Mouse (Mus musculus) CH12.LX (cell line): ENCODE data around the gene Rb1. TPM values are rescaled to one million over a fixed set of nuclear protein-coding genes. Genes with fewer than 3 reads are reported as not detected.

Experiments
- DNase-seq: peaks from one replicate; pipeline ENCODE4 v3.0.0-alpha.2; 2013; ENCODE audit errors: extremely low read depth
- H3K27ac ChIP-seq: 2 replicates; pipeline ENCODE4 v1.5.1; 2012; ENCODE audit warnings: low read depth, mild to moderate bottlenecking, control low read depth, moderate library complexity; ENCODE audit not compliant: insufficient read depth
- H3K27me3 ChIP-seq: replicated peaks from 2 replicates; pipeline ENCODE3; 2012; ENCODE audit warnings: inconsistent platforms
- H3K36me3 ChIP-seq, 2 experiments: replicated peaks in 1 of 2; 2 replicates each; pipeline versions ENCODE3 to v1.6.1; 2012; ENCODE audit warnings: inconsistent platforms in 1 of 2, low read length in 1 of 2, mild to moderate bottlenecking in 1 of 2, mixed read lengths in 1 of 2, moderate library complexity in 1 of 2; ENCODE audit not compliant: control insufficient read depth in 1 of 2, insufficient read depth in 1 of 2
- H3K4me1 ChIP-seq, 2 experiments: 2 replicates each; pipeline ENCODE4 v1.6.1; 2012; ENCODE audit warnings: inconsistent platforms in 1 of 2, moderate library complexity in 1 of 2; ENCODE audit not compliant: insufficient read depth in 2 of 2, control insufficient read depth in 1 of 2
- H3K4me2 ChIP-seq: 2 replicates; pipeline ENCODE4 v1.6.1; 2012; ENCODE audit warnings: low read depth, mild to moderate bottlenecking, control low read depth; ENCODE audit not compliant: poor library complexity, insufficient read depth, severe bottlenecking
- H3K4me3 ChIP-seq, 3 experiments: fragments of 150-350 bp in 1 of 3; sonication (generic) in 1 of 3; replicated peaks in 1 of 3; 2 replicates each; pipeline versions ENCODE3 to v1.5.1; 2011 to 2012; ENCODE audit warnings: low read depth in 2 of 3, low read length in 2 of 3, mild to moderate bottlenecking in 2 of 3, moderate library complexity in 2 of 3, control low read depth in 1 of 3, improper control_type of control experiment in 1 of 3, inconsistent platforms in 1 of 3, mixed read lengths in 1 of 3; ENCODE audit not compliant: poor library complexity in 1 of 3
- H3K79me2 ChIP-seq: replicated peaks from 2 replicates; pipeline ENCODE4 v1.6.1; 2012; ENCODE audit warnings: mild to moderate bottlenecking, moderate library complexity; ENCODE audit not compliant: control insufficient read depth, poor library complexity, insufficient read depth, severe bottlenecking; ENCODE audit errors: extremely low read depth
- H3K9ac ChIP-seq: 2 replicates; pipeline ENCODE4 v1.6.1; 2012; ENCODE audit warnings: low read depth, mild to moderate bottlenecking, control low read depth, moderate library complexity; ENCODE audit not compliant: insufficient read depth
- H3K9me3 ChIP-seq: replicated peaks from 2 replicates; pipeline ENCODE3; 2012; ENCODE audit warnings: low read length, inconsistent platforms, mixed read lengths
- CTCF ChIP-seq, 2 experiments: IDR thresholded peaks in 1 of 2; conservative IDR thresholded peaks in 1 of 2; 2 replicates each; pipeline ENCODE4 v1.5.1; 2011 to 2012; ENCODE audit warnings: low read depth in 2 of 2, low read length in 2 of 2, improper control_type of control experiment in 1 of 2, inconsistent platforms in 1 of 2, mild to moderate bottlenecking in 1 of 2, moderate library complexity in 1 of 2
- E2F4 ChIP-seq: IDR thresholded peaks from 2 replicates; pipeline ENCODE4 v1.6.1; 2011; ENCODE audit warnings: low read depth, low read length, improper control_type of control experiment; ENCODE audit not compliant: insufficient replicate concordance
- ELF1 ChIP-seq: IDR thresholded peaks from 2 replicates; pipeline ENCODE4 v1.6.1; 2014; ENCODE audit warnings: low read depth, mild to moderate bottlenecking, inconsistent platforms, low read length, improper control_type of control experiment
- EP300 ChIP-seq: IDR thresholded peaks from 2 replicates; pipeline ENCODE4 v1.6.1; 2011; ENCODE audit warnings: low read length, improper control_type of control experiment
- ETS1 ChIP-seq: conservative IDR thresholded peaks from 2 replicates; pipeline ENCODE4 v1.6.1; 2012; ENCODE audit warnings: low read depth, mild to moderate bottlenecking, inconsistent platforms, low read length, improper control_type of control experiment, moderate library complexity
- JUN ChIP-seq: IDR thresholded peaks from 2 replicates; pipeline ENCODE4 v1.6.1; 2011; ENCODE audit warnings: low read depth, mild to moderate bottlenecking, low read length, improper control_type of control experiment, moderate library complexity; ENCODE audit not compliant: insufficient read depth
- JUND ChIP-seq: conservative IDR thresholded peaks from 2 replicates; pipeline ENCODE4 v1.6.1; 2011; ENCODE audit warnings: low read depth, low read length, improper control_type of control experiment
- MAZ ChIP-seq: IDR thresholded peaks from 2 replicates; pipeline ENCODE4 v1.6.1; 2012; ENCODE audit warnings: low read depth, mild to moderate bottlenecking, inconsistent platforms, low read length, improper control_type of control experiment, moderate library complexity
- MXI1 ChIP-seq: IDR thresholded peaks from 2 replicates; pipeline ENCODE4 v1.6.1; 2011; ENCODE audit warnings: mild to moderate bottlenecking, low read depth, low read length, improper control_type of control experiment
- MYC ChIP-seq: IDR thresholded peaks from 2 replicates; pipeline ENCODE4 v1.6.1; 2011; ENCODE audit warnings: low read depth, mild to moderate bottlenecking, improper control_type of control experiment, low read length
- NRF1 ChIP-seq: IDR thresholded peaks from 2 replicates; pipeline ENCODE4 v1.6.1; 2014; ENCODE audit warnings: low read depth, mild to moderate bottlenecking, inconsistent platforms, low read length, improper control_type of control experiment, moderate library complexity
- POLR2A ChIP-seq: IDR thresholded peaks from 2 replicates; pipeline ENCODE4 v1.6.1; 2011; ENCODE audit warnings: low read depth, mild to moderate bottlenecking, improper control_type of control experiment, low read length
- POLR2AphosphoS2 ChIP-seq: IDR thresholded peaks from 2 replicates; pipeline ENCODE4 v1.6.1; 2011; ENCODE audit warnings: low read depth, low read length, improper control_type of control experiment
- RCOR1 ChIP-seq: conservative IDR thresholded peaks from 2 replicates; pipeline ENCODE4 v1.6.1; 2012; ENCODE audit warnings: low read depth, mild to moderate bottlenecking, inconsistent platforms, low read length, improper control_type of control experiment
- TBP ChIP-seq: conservative IDR thresholded peaks from 2 replicates; pipeline ENCODE4 v1.6.1; 2011; ENCODE audit warnings: low read depth, low read length, improper control_type of control experiment
- TCF12 ChIP-seq: IDR thresholded peaks from 2 replicates; pipeline ENCODE4 v1.6.1; 2014; ENCODE audit warnings: low read depth, mild to moderate bottlenecking, inconsistent platforms, low read length, improper control_type of control experiment
- UBTF ChIP-seq: IDR thresholded peaks from 2 replicates; pipeline ENCODE4 v1.6.1; 2012; ENCODE audit warnings: low read depth, mild to moderate bottlenecking, inconsistent platforms, low read length, improper control_type of control experiment, moderate library complexity
- ZC3H11A ChIP-seq: IDR thresholded peaks from 2 replicates; pipeline ENCODE4 v1.6.1; 2012; ENCODE audit warnings: low read depth, mild to moderate bottlenecking, inconsistent platforms, low read length, improper control_type of control experiment
- ZNF384 ChIP-seq: IDR thresholded peaks from 2 replicates; pipeline ENCODE4 v1.6.1; 2012; ENCODE audit warnings: low read depth, low read length, improper control_type of control experiment, inconsistent platforms
- dilution Hi-C: fragments of 300-500 bp; cut with MboI; formaldehyde crosslinking; loops from 2 replicates; pipeline ENCODE4 v1.14.3; 2020; ENCODE audit warnings: low sequenced_read_pairs; ENCODE audit not compliant: extremely low pct_unique_long_range_greater_than_20kb, extremely low pct_ligation_motif_present
- in situ Hi-C: fragments of 300-500 bp; cut with MboI; formaldehyde crosslinking; loops from 3 replicates; pipeline ENCODE4 v1.14.3; 2019; ENCODE audit warnings: low sequenced_read_pairs, low pct_ligation_motif_present, low pct_unique_long_range_greater_than_20kb, mixed read lengths
- polyA plus RNA-seq: library from polyadenylated mRNA; unstranded; fragments of >175 nt; gene quantifications from 2 replicates; pipeline ENCODE4 v1.2.1, GENCODE M21; 2012; ENCODE audit warnings: low read depth; ENCODE audit not compliant: insufficient read length
- total RNA-seq, 2 experiments: library from RNA; depleted of rRNA; stranded (reverse); fragments of 300-350 nt in 1 of 2; fragments of >200 nt in 1 of 2; gene quantifications; 2 replicates each; pipeline ENCODE4 v1.2.3; 2012 to 2014

The Rb1 gene
- total and polyA plus RNA-seq, 3 experiments, result 13.6 to 16.7 (median 15.2) TPM

DNA sequence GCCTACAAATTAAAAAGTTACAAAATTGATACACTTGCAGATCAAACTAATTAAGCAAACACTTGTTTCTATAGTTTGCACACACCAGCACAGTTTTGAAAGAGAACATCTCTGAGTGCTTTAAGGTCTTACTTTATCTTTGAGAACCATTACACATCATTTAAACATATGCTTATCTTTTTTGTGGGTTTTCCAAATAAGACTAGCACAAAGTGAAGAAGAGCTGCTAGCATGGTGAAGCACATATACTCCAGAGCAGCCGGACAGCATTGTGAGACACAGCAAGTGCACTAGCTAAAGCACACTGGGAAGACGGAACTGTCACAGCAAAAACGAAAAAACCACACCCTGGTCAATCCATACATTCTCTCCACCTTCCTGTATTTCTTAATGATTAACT lies 3.5 kb downstream of the Rb1 start:
- H3K79me2 ChIP-seq, result peaks cover 10% of the 10 kb centered on the region
- TF ChIP-seq MAZ (no peak), ZNF384 (no peak), ZC3H11A (no peak), UBTF (no peak), TCF12 (no peak), EP300 (no peak), POLR2AphosphoS2 (no peak)
- no peak overlapping the region for H3K4me3 ChIP-seq
- dilution Hi-C loops, result no loop called here
- in situ Hi-C loops, result no loop called here
- no peak overlapping the region for H3K27ac ChIP-seq
- H3K36me3 ChIP-seq, result peaks cover 5 to 12% of the 10 kb centered on the region in 2 experiments
- H3K4me2 ChIP-seq, result no peak overlapping the region
- H3K9ac ChIP-seq, result no peak overlapping the region
- peaks cover 2 to 25% of the 10 kb centered on the region in 2 experiments; a peak in 2 of 4 replicates for H3K4me1 ChIP-seq
- DNase-seq, result no peak
- no peaks in the 10 kb centered on the region for H3K9me3 ChIP-seq
- H3K27me3 ChIP-seq, result peaks cover 3% of the 10 kb centered on the region

- in situ Hi-C loops, result no loop called here
- Histone ChIP-seq H3K9me3 (no peaks in the 10 kb centered on the region), H3K4me1 (peaks cover 15 to 37% of the 10 kb centered on the region in 2 experiments)
Observed at GRCm38 (mm10) chr14:73316933-73317332, 8.7 kb downstream of the Rb1 start.

GRCm38 (mm10) chr14:73313864-73314263 lies 11.8 kb downstream of the Rb1 start:
- DNase-seq, result no peak
- peaks cover 22 to 44% of the 10 kb centered on the region in 2 experiments for H3K4me1 ChIP-seq
- in situ Hi-C loops, result no loop called here
- TF ChIP-seq RCOR1 (0 out of 2 replicates have a peak, but pooled peaks have one; percentile 18), ZC3H11A (no peak)
- H3K9me3 ChIP-seq, result no peaks in the 10 kb centered on the region
- no peak overlapping the region for H3K4me3 ChIP-seq
- H3K27ac ChIP-seq, result peak overlapping the region; percentile 37; the same call in 1 of the 2 replicates
- peaks cover 8% of the 10 kb centered on the region; the same call in 1 of the 2 replicates for H3K79me2 ChIP-seq
- peak overlapping the region; percentile 65 for H3K9ac ChIP-seq
- peaks cover 2 to 10% of the 10 kb centered on the region in 2 experiments for H3K36me3 ChIP-seq
- H3K27me3 ChIP-seq, result no peaks in the 10 kb centered on the region
- H3K4me2 ChIP-seq, result peak overlapping the region; percentile 76; the same call in 1 of the 2 replicates
- dilution Hi-C loops, result no loop called here

More at GRCm38 (mm10) chr14:73316933-73317332, 8.7 kb downstream of the Rb1 start:
- dilution Hi-C loops, result no loop called here
- no peaks in the 10 kb centered on the region for H3K27me3 ChIP-seq
- no peak overlapping the region for H3K4me3 ChIP-seq
- H3K27ac ChIP-seq, result no peak overlapping the region
- no peak overlapping the region for H3K4me2 ChIP-seq
- no peak overlapping the region for H3K9ac ChIP-seq
- peaks cover 7 to 16% of the 10 kb centered on the region in 2 experiments for H3K36me3 ChIP-seq
- H3K79me2 ChIP-seq, result peaks cover 8% of the 10 kb centered on the region; the same call in 1 of the 2 replicates
- DNase-seq, result no peak
- no peak for TF ChIP-seq POLR2AphosphoS2
- no peak for TF ChIP-seq MAZ
- TF ChIP-seq JUND, result no peak
- TF ChIP-seq E2F4, result no peak
- TF ChIP-seq UBTF, result no peak
- TF ChIP-seq ETS1, result no peak
- TF ChIP-seq TBP, result no peak
- TF ChIP-seq POLR2A, result no peak
- no peak for TF ChIP-seq JUN
- TF ChIP-seq NRF1, result no peak
- no peak for TF ChIP-seq ZNF384
- TF ChIP-seq ELF1, result no peak
- no peak for TF ChIP-seq MXI1
- no peak for TF ChIP-seq CTCF (conservative IDR thresholded peaks at IDR 0.05 in 1 of 2, IDR thresholded peaks at IDR 0.05 in 1 of 2; ENCODE audit: low read depth in 2 of 2, low read length in 2 of 2)
- TF ChIP-seq MYC, result no peak
- TF ChIP-seq RCOR1, result no peak
